Mouse (Mus musculus) brain, embryonic 14.5 days (tissue): ENCODE data around the gene Pyurf.

Experiments used
- CTCF ChIP-seq: fragments of 200-500 bp; IDR thresholded peaks from 2 replicates; pipeline ENCODE4 v1.5.1; 2012; ENCODE audit warnings: inconsistent platforms, mild to moderate bottlenecking, moderate library complexity, borderline replicate concordance; ENCODE audit not compliant: insufficient read depth, insufficient read length; ENCODE audit errors: extremely low read depth
- POLR2A ChIP-seq: fragments of 200-500 bp; IDR thresholded peaks from 2 replicates; pipeline ENCODE4 v1.6.1; 2012; ENCODE audit warnings: mild to moderate bottlenecking, inconsistent platforms, borderline replicate concordance; ENCODE audit not compliant: poor library complexity, insufficient read depth, insufficient read length, severe bottlenecking; ENCODE audit errors: extremely low read depth

DNA sequence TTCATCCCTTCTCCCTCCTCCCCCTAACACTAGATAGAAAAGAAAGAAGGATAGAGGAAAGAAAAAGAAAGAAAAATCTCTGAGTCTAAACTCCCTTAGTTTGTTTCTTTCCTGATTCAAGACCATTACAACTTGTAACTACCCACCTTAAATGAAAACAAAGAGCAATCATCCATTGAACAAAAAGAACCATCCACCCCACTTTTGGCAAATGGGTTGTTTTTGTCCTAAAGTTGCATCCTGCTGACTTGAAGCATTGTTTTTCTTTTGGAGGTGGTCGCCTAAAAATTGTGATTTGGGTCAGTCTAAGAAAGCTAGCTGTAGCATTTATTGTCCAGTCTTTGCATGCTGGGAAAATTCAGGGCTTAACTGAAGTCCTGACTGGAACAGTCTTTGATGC, 52.3 kb downstream of the Pyurf start:
- no peak for TF ChIP-seq CTCF
- TF ChIP-seq POLR2A = no peak
